ENCODE assay signal across 9 mouse cellular contexts in genomic region chrX:167091841-167092240, GRCm38 (mm10).
DNase-seq lines count a peak whose midpoint lies in the region; ATAC-seq lines count a peak whose summit lies in the region.
"Had no signal": no experiment of that assay in that cellular context is flagged by ENCODE, and none has a peak within 500 bp of the region (broad histone marks: within the 10 kb centered on the region; RNA-seq: fewer than 3 reads in every experiment).

No protein-coding gene starts in this region.

- DNase-seq in heart, adult 18-20 months = peak; percentile 73 to 90
- peak; percentile 36 to 45 for DNase-seq in kidney, adult 8-10 months
- DNase-seq in monocyte, adult 2 months (ENCODE audit: low read depth in 1 of 2, low spot score in 2 of 2) = peak; percentile 42 to 71
- no peak for DNase-seq in yolk sac, embryonic 10.5 days (ENCODE audit: low spot score)
- DNase-seq in urinary bladder, postnatal 10 days (ENCODE audit: low spot score) = no peak
- no peak for DNase-seq in embryo, embryonic 9.5 days (ENCODE audit: extremely low spot score)

- WGBS in heart, embryonic 12.5 days = 36% methylated on average over 1 of the region's 1 CpGs

- no peaks in the 10 kb centered on the region for H3K36me3 ChIP-seq in heart, embryonic 12.5 days
- H3K36me3 ChIP-seq: neural tube, embryonic 12.5 days had no signal

- ATAC-seq in heart, embryonic 12.5 days (ENCODE audit: insufficient number of reproducible peaks, low FRiP score) = no peak

- no peak overlapping the region for H3K4me2 ChIP-seq in heart, embryonic 12.5 days
- H3K4me2 ChIP-seq: neural tube, embryonic 12.5 days had no signal

- no peaks in the 10 kb centered on the region for H3K27me3 ChIP-seq in heart, embryonic 12.5 days (replicated peaks)
- H3K27me3 ChIP-seq: neural tube, embryonic 12.5 days had no signal

- no peak overlapping the region for H3K9ac ChIP-seq in heart, embryonic 12.5 days
- H3K9ac ChIP-seq: neural tube, embryonic 12.5 days had no signal

- no peak overlapping the region for H3K27ac ChIP-seq in heart, embryonic 12.5 days (ENCODE audit: poor library complexity, severe bottlenecking)
- H3K27ac ChIP-seq in brown adipose tissue, adult 24 weeks (replicated peaks; ENCODE audit: low read depth, low read length) = peak overlapping the region; percentile 62
- H3K27ac ChIP-seq: neural tube, embryonic 12.5 days had no signal

- H3K9me3 ChIP-seq in heart, embryonic 12.5 days (replicated peaks) = no peaks in the 10 kb centered on the region
- H3K9me3 ChIP-seq: neural tube, embryonic 12.5 days had no signal

- peaks cover 8% of the 10 kb centered on the region; the same call in 1 of the 2 replicates for H3K4me1 ChIP-seq in heart, embryonic 12.5 days (replicated peaks)
- H3K4me1 ChIP-seq in brown adipose tissue, adult 24 weeks (ENCODE audit: control insufficient read depth, insufficient read depth, insufficient read length, low read length) = peaks cover 2% of the 10 kb centered on the region; the same call in 1 of the 2 replicates
- H3K4me1 ChIP-seq: neural tube, embryonic 12.5 days had no signal

- no peak overlapping the region for H3K4me3 ChIP-seq in heart, embryonic 12.5 days
- no peak overlapping the region for H3K4me3 ChIP-seq in brown adipose tissue, adult 24 weeks (ENCODE audit: insufficient read depth, low read depth, low read length)
- H3K4me3 ChIP-seq: neural tube, embryonic 12.5 days had no signal

Comparison
In these comparisons a context has a peak if more than half of its experiments do, and no peak if none do; other contexts are left out.
1. DNase-seq: peak in heart, adult 18-20 months (2 of 2), kidney, adult 8-10 months (2 of 2) and monocyte, adult 2 months (2 of 2); none in yolk sac, embryonic 10.5 days (single experiment), urinary bladder, postnatal 10 days (single experiment) and embryo, embryonic 9.5 days (single experiment).